ENCODE assay signal across 29 mouse cellular contexts in genomic region chr11:71395023-71395422, GRCm38 (mm10).
DNase-seq lines count a peak whose midpoint lies in the region; ATAC-seq and TF ChIP-seq lines count a peak whose summit lies in the region.
"Had no signal": no experiment of that assay in that cellular context is flagged by ENCODE, and none has a peak within 500 bp of the region (broad histone marks: within the 10 kb centered on the region; RNA-seq: fewer than 3 reads in every experiment).

No protein-coding gene starts in this region.

- intact Hi-C loops in heart, adult 2 months (cut with DNase I), result no loop called here

- no peaks in the 10 kb centered on the region for H3K79me2 ChIP-seq in heart, adult 2 months (replicated peaks; ENCODE audit: control insufficient read depth, insufficient read depth, low read length)

- H3K4me3 ChIP-seq in embryonic facial prominence, embryonic 14.5 days (ENCODE audit: low read depth, low read length), result no peak overlapping the region
- no peak overlapping the region for H3K4me3 ChIP-seq in embryonic facial prominence, embryonic 10.5 days
- no peak overlapping the region for H3K4me3 ChIP-seq in heart, embryonic 10.5 days
- no peak overlapping the region for H3K4me3 ChIP-seq in heart, adult 2 months
- no peak overlapping the region for H3K4me3 ChIP-seq in midbrain, embryonic 14.5 days (replicated peaks; ENCODE audit: low read depth, low read length)
- no peak overlapping the region for H3K4me3 ChIP-seq in midbrain, embryonic 10.5 days
- H3K4me3 ChIP-seq in kidney, embryonic 16.5 days (ENCODE audit: low read length), result no peak overlapping the region
- H3K4me3 ChIP-seq: embryonic facial prominence, embryonic 12.5 days; embryonic facial prominence, embryonic 15.5 days; erythroblast, embryonic 14.5 days; forebrain, embryonic 10.5 days; forebrain, embryonic 12.5 days had no signal

- peak; percentile 7 for DNase-seq in embryonic facial prominence, embryonic 14.5 days (ENCODE audit: low spot score)
- no peak for DNase-seq in embryonic facial prominence, embryonic 10.5 days (ENCODE audit: low spot score)
- peak; percentile 27 for DNase-seq in heart, embryonic 10.5 days (ENCODE audit: low spot score)
- DNase-seq in heart, adult 2 months, result no peak
- DNase-seq in midbrain, embryonic 14.5 days, result peak; percentile 20
- DNase-seq in midbrain, embryonic 10.5 days (ENCODE audit: low spot score), result no peak
- DNase-seq in brain, embryonic 14.5 days (ENCODE audit: low read depth), result peak; percentile 49
- DNase-seq: adrenal gland, adult 8-10 months; adrenal gland, postnatal 14 days; adrenal gland, postnatal 36 days; B cell, adult 2 months; cerebellum, adult 11 months; cerebellum, adult 18-20 months; cerebellum, adult 8-10 months; cerebellum, adult 9-11 months; cerebellum, postnatal 14 days; cerebellum, postnatal 36 days; embryo, embryonic 11 days had no signal

- H3K4me2 ChIP-seq in embryonic facial prominence, embryonic 14.5 days (ENCODE audit: low read depth, low read length), result no peak overlapping the region
- no peak overlapping the region for H3K4me2 ChIP-seq in midbrain, embryonic 14.5 days (ENCODE audit: low read length)
- no peak overlapping the region for H3K4me2 ChIP-seq in kidney, embryonic 16.5 days (replicated peaks; ENCODE audit: low read depth, low read length)
- H3K4me2 ChIP-seq: embryonic facial prominence, embryonic 12.5 days; embryonic facial prominence, embryonic 15.5 days; forebrain, embryonic 12.5 days had no signal

- no peak overlapping the region for H3K27ac ChIP-seq in embryonic facial prominence, embryonic 14.5 days (replicated peaks; ENCODE audit: low read depth, low read length)
- no peak overlapping the region for H3K27ac ChIP-seq in embryonic facial prominence, embryonic 10.5 days (replicated peaks)
- no peak overlapping the region for H3K27ac ChIP-seq in heart, embryonic 10.5 days
- no peak overlapping the region for H3K27ac ChIP-seq in heart, adult 2 months
- H3K27ac ChIP-seq in midbrain, embryonic 14.5 days (replicated peaks; ENCODE audit: low read depth, low read length), result no peak overlapping the region
- no peak overlapping the region for H3K27ac ChIP-seq in midbrain, embryonic 10.5 days (replicated peaks)
- H3K27ac ChIP-seq in kidney, embryonic 16.5 days (ENCODE audit: low read length), result no peak overlapping the region
- H3K27ac ChIP-seq: embryonic facial prominence, embryonic 12.5 days; embryonic facial prominence, embryonic 15.5 days; forebrain, embryonic 10.5 days; forebrain, embryonic 12.5 days had no signal

- TF ChIP-seq CTCF in heart, adult 2 months (IDR thresholded peaks at IDR 0.05), result no peak
- no peak for TF ChIP-seq CTCF in brain, embryonic 14.5 days (IDR thresholded peaks at IDR 0.05; ENCODE audit: borderline replicate concordance, extremely low read depth, insufficient read depth, insufficient read length)

- no peaks in the 10 kb centered on the region for H3K36me3 ChIP-seq in embryonic facial prominence, embryonic 14.5 days (ENCODE audit: control insufficient read depth, insufficient read depth, low read length)
- H3K36me3 ChIP-seq in embryonic facial prominence, embryonic 10.5 days (replicated peaks), result no peaks in the 10 kb centered on the region
- no peaks in the 10 kb centered on the region for H3K36me3 ChIP-seq in heart, embryonic 10.5 days
- H3K36me3 ChIP-seq in heart, adult 2 months (ENCODE audit: control insufficient read depth, insufficient read depth, low read length), result no peaks in the 10 kb centered on the region
- no peaks in the 10 kb centered on the region for H3K36me3 ChIP-seq in midbrain, embryonic 14.5 days (ENCODE audit: control insufficient read depth, insufficient read depth, low read length)
- H3K36me3 ChIP-seq in midbrain, embryonic 10.5 days, result no peaks in the 10 kb centered on the region
- no peaks in the 10 kb centered on the region for H3K36me3 ChIP-seq in kidney, embryonic 16.5 days (ENCODE audit: insufficient read depth, low read length)
- H3K36me3 ChIP-seq: embryonic facial prominence, embryonic 12.5 days; embryonic facial prominence, embryonic 15.5 days; forebrain, embryonic 10.5 days; forebrain, embryonic 12.5 days; G1E had no signal

- no peak for TF ChIP-seq POLR2A in heart, adult 2 months (IDR thresholded peaks at IDR 0.05; ENCODE audit: insufficient read depth, low read depth, low read length)
- TF ChIP-seq POLR2A in brain, embryonic 14.5 days (IDR thresholded peaks at IDR 0.05; ENCODE audit: borderline replicate concordance, extremely low read depth, insufficient read depth, insufficient read length, poor library complexity, severe bottlenecking), result no peak

- no peak overlapping the region for H3K9ac ChIP-seq in embryonic facial prominence, embryonic 14.5 days (ENCODE audit: low read depth, low read length)
- H3K9ac ChIP-seq in heart, adult 2 months (ENCODE audit: low read depth, low read length), result no peak overlapping the region
- H3K9ac ChIP-seq in midbrain, embryonic 14.5 days (replicated peaks; ENCODE audit: low read length), result no peak overlapping the region
- H3K9ac ChIP-seq in kidney, embryonic 16.5 days (replicated peaks; ENCODE audit: low read length), result no peak overlapping the region
- H3K9ac ChIP-seq: embryonic facial prominence, embryonic 12.5 days; embryonic facial prominence, embryonic 15.5 days; forebrain, embryonic 12.5 days had no signal

- ATAC-seq in embryonic facial prominence, embryonic 14.5 days (ENCODE audit: low read depth), result no peak
- no peak for ATAC-seq in midbrain, embryonic 14.5 days (ENCODE audit: low FRiP score, low TSS enrichment)
- no peak for ATAC-seq in kidney, embryonic 16.5 days (ENCODE audit: low FRiP score, low TSS enrichment)
- ATAC-seq: activated CD4-positive, CD25-positive, alpha-beta regulatory T cell, adult 4 months; CD4-positive, CD25-positive, alpha-beta regulatory T cell, adult 4 months; forebrain, embryonic 14.5 days; Patski had no signal

- no peaks in the 10 kb centered on the region for H3K27me3 ChIP-seq in embryonic facial prominence, embryonic 14.5 days (replicated peaks; ENCODE audit: control insufficient read depth, insufficient read depth, low read length)
- no peaks in the 10 kb centered on the region for H3K27me3 ChIP-seq in embryonic facial prominence, embryonic 10.5 days (replicated peaks; ENCODE audit: low read depth, poor library complexity, severe bottlenecking)
- no peaks in the 10 kb centered on the region for H3K27me3 ChIP-seq in heart, embryonic 10.5 days (ENCODE audit: insufficient read depth, poor library complexity, severe bottlenecking)
- H3K27me3 ChIP-seq in heart, adult 2 months (ENCODE audit: control insufficient read depth, insufficient read depth, low read length), result no peaks in the 10 kb centered on the region
- H3K27me3 ChIP-seq in midbrain, embryonic 14.5 days (ENCODE audit: control insufficient read depth, insufficient read depth, low read length), result no peaks in the 10 kb centered on the region
- H3K27me3 ChIP-seq in midbrain, embryonic 10.5 days (ENCODE audit: low read depth, poor library complexity, severe bottlenecking), result no peaks in the 10 kb centered on the region
- no peaks in the 10 kb centered on the region for H3K27me3 ChIP-seq in kidney, embryonic 16.5 days (ENCODE audit: insufficient read depth, low read length)
- H3K27me3 ChIP-seq: embryonic facial prominence, embryonic 12.5 days; embryonic facial prominence, embryonic 15.5 days; forebrain, embryonic 12.5 days; Patski had no signal

- WGBS in embryonic facial prominence, embryonic 14.5 days, result 76% methylated on average over 4 of the region's 4 CpGs
- whole genome bisulfite sequencing in embryonic facial prominence, embryonic 10.5 days, result 66% methylated on average over 4 of the region's 4 CpGs
- WGBS in heart, embryonic 10.5 days, result 64% methylated on average over 4 of the region's 4 CpGs
- whole genome bisulfite sequencing in heart, adult 2 months, result 56% methylated on average over 4 of the region's 4 CpGs
- 50% methylated on average over 4 of the region's 4 CpGs for WGBS in midbrain, embryonic 14.5 days
- WGBS in midbrain, embryonic 10.5 days, result 70% methylated on average over 4 of the region's 4 CpGs
- WGBS in kidney, embryonic 16.5 days, result 57% methylated on average over 4 of the region's 4 CpGs

- H3K9me3 ChIP-seq in embryonic facial prominence, embryonic 14.5 days (ENCODE audit: control insufficient read depth, low read length), result no peaks in the 10 kb centered on the region
- no peaks in the 10 kb centered on the region for H3K9me3 ChIP-seq in embryonic facial prominence, embryonic 10.5 days
- H3K9me3 ChIP-seq in heart, embryonic 10.5 days, result no peaks in the 10 kb centered on the region
- no peaks in the 10 kb centered on the region for H3K9me3 ChIP-seq in midbrain, embryonic 14.5 days (ENCODE audit: control insufficient read depth, low read length)
- H3K9me3 ChIP-seq in midbrain, embryonic 10.5 days (replicated peaks), result no peaks in the 10 kb centered on the region
- no peaks in the 10 kb centered on the region for H3K9me3 ChIP-seq in kidney, embryonic 16.5 days (ENCODE audit: low read length)
- H3K9me3 ChIP-seq: embryonic facial prominence, embryonic 12.5 days; embryonic facial prominence, embryonic 15.5 days; forebrain, embryonic 10.5 days; forebrain, embryonic 12.5 days had no signal

- no peak for TF ChIP-seq EP300 in heart, adult 2 months (IDR thresholded peaks at IDR 0.05; ENCODE audit: insufficient read depth, low read depth, low read length)

- H3K4me1 ChIP-seq in embryonic facial prominence, embryonic 14.5 days (ENCODE audit: control insufficient read depth, insufficient read depth, low read length), result no peaks in the 10 kb centered on the region
- H3K4me1 ChIP-seq in embryonic facial prominence, embryonic 10.5 days, result no peaks in the 10 kb centered on the region
- H3K4me1 ChIP-seq in heart, embryonic 10.5 days, result no peaks in the 10 kb centered on the region
- no peaks in the 10 kb centered on the region for H3K4me1 ChIP-seq in heart, adult 2 months (ENCODE audit: control insufficient read depth, insufficient read depth, low read length)
- H3K4me1 ChIP-seq in midbrain, embryonic 14.5 days (ENCODE audit: control insufficient read depth, insufficient read depth, low read length), result peaks cover 3% of the 10 kb centered on the region; the same call in 1 of the 2 replicates
- H3K4me1 ChIP-seq in midbrain, embryonic 10.5 days, result peaks cover 5% of the 10 kb centered on the region
- H3K4me1 ChIP-seq in kidney, embryonic 16.5 days (ENCODE audit: insufficient read depth, low read length), result no peaks in the 10 kb centered on the region
- H3K4me1 ChIP-seq: embryonic facial prominence, embryonic 12.5 days; embryonic facial prominence, embryonic 15.5 days; forebrain, embryonic 12.5 days had no signal

Comparison
In these comparisons a context has a peak if more than half of its experiments do, and no peak if none do; other contexts are left out.
1. DNase-seq: peak in embryonic facial prominence, embryonic 14.5 days (single experiment), heart, embryonic 10.5 days (single experiment), midbrain, embryonic 14.5 days (single experiment) and brain, embryonic 14.5 days (single experiment); none in embryonic facial prominence, embryonic 10.5 days (single experiment), heart, adult 2 months (0 of 2) and midbrain, embryonic 10.5 days (single experiment).